Mouse (Mus musculus): ENCODE data around the gene Notch2. TPM values are rescaled to one million over a fixed set of nuclear protein-coding genes. Genes with fewer than 3 reads are reported as not detected.
"Not testable (repeated sequence)": the region's sequence is repeated elsewhere in the genome, so short reads cannot be mapped to it uniquely, and the experiment has no call there.

Gene Notch2
- total RNA-seq, 4 experiments from 2014 or later: 15.1 to 20.0 (median 15.4) TPM

DNA sequence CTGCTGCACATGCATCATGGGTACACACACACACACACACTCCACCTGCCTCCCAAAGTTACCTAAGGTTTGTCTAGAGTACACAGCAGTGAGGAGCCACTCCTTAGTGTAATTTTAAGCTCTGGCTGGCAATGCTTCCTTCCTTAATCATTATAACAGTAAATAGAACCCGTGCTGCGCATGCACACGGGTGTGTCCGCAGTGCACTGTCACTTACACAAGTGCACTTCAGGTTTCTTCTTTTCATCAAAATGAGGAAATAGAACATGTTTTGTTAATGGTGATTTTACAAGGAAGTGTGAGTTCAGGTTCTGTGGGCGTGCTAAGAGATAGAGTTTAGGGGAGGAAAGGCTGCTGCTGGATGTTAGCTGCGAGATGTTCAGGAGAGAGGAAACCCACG, 17.8 kb downstream of the Notch2 start:
- DNase-seq (ENCODE audit: low spot score): no peak

DNA sequence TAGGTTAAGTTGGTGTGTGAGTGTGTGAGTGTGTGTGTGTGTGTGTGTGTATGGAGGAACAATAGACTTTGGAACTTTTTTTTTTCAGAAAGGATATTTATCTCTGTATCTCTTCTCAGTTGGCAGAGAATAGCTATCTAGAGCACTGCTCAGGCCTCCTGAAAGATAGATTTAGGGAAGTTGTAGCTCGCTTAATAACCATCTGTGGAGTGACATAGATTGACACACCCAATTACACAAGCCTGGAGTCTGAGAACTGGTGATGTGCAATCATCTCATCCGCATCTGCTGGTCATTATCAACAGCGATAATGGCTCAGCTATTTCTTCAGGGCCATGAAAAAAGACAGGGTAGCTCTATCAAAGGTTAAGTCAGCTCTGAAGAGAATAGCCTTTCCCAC, 18.9 kb downstream of the Notch2 start:
- DNase-seq (ENCODE audit: low spot score): no peak

DNA sequence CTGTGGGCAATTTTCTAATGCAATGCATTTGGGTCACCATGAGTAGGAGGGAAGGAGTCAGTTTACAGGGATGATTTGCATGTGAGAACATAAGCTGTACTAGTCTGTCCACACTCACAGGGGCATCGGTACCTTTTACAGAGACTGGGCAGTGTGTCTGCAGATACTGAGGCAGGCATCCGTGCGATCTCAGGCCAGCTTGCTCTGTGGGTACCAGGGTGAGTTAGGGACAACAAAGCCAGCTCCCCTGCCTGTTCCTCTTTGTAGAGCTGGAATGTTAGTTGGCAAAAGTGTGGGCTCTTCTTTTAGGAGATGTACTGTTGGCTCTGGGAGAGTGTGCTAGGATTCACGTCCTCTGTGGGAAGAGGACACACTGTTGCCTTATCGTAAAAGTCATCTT, 19.6 kb downstream of the Notch2 start:
- no peak for DNase-seq (ENCODE audit: low spot score)

DNA sequence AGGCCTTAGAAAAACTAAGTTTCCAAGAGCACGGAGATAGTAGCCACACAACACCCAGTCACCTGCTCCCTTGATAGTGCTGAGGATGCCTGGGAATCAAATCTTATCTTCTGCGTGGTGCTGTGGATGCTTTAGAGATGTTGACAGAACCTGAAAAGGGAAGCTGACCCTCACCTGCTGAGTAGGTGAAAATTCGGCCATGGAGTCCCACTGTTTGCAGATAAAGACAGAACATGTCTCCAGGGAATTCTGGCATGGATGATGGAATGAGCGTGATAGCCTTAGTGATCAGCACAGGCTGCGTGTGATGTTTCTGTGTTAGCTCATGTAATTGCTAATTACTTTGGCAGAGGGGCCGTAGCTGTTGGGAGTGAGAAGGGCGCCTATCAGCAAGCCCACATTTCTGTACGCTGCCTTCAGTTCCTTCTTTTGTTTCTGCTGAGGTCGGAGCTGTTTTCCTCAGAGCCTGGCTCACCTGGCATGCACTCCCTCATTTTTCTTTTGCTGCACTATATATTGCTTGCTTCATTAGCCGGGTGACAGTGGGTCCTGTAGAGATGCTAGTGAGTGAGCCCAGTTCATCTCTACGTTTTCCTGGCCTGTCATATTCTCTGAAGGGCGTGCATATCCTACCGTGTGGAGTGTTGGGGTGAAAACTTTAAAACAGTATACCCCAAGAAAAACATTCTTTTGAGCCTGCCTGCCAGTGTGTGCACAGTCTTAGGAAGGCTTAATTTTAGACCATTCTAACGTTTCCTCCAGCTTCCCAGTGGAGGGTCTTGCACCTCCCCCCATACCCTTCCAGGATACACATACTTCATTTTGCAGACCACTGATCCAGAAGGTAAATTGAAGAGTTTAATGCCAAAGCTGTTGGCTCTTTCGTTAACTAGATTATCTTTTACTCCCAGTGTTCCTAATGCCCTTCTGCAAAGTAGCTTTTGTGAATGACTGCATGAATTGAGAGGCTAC, 21.6 kb downstream of the Notch2 start:
- no peak for DNase-seq (ENCODE audit: low spot score)

DNA sequence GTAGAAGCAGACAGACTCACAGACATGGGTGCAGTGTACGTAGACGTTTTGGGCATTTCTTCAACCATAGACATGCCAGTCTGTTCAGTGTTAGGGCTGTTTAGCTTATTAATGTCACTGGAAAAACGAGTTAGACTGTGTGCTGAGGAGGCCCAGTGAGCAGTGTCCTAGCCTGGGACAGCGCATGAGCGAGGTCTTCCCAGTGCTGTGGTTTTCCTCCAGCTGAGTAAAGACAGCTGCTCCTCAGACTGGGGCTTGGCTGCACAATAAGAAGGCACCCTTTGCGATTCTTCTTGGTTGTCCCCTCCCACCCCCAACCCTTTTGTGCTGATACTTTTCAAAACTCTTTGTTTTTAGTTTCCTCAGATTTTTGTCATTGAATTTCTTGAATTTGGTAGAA, 22.8 kb downstream of the Notch2 start:
- DNase-seq (ENCODE audit: low spot score): no peak

DNA sequence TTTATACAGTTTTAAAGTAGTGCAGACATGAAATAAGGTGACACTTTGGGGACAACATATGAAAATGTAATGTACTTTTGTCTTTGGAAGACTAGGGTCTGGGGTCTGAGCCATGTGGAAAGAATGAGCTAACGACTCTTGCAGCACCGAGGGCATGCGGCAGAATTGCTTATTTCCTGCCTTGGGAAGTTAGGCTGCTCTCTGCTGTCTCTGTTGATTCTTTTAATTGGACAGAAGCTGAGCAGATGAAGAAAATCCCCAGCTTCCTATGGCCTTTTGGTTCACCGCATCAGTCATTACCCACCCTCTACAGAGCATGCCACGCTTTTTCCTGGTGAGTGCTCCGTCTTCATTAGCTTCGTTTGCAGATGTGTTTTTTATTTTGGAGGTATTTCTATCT, 23.8 kb downstream of the Notch2 start:
- no peak for DNase-seq (ENCODE audit: low spot score)

DNA sequence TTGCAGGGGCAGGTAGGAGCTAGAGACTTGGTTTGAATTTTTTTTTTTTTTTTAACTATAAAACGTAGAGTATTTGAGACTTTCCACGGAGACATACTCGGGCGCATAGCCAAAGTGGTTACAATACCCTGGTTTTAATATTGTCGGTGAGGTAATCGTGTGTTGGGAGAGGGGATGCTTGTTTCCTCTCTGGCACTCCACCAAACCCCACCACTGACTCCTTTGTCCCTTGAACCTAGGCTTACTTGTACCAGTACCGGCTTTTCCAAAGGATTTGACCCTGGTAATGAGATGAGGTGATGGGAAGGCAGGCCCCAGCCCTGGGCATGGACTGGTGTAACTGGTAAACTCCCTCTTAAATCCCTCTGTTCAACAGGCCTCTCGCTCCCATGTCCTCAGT, 25.3 kb downstream of the Notch2 start:
- no peak for DNase-seq (ENCODE audit: low spot score)

DNA sequence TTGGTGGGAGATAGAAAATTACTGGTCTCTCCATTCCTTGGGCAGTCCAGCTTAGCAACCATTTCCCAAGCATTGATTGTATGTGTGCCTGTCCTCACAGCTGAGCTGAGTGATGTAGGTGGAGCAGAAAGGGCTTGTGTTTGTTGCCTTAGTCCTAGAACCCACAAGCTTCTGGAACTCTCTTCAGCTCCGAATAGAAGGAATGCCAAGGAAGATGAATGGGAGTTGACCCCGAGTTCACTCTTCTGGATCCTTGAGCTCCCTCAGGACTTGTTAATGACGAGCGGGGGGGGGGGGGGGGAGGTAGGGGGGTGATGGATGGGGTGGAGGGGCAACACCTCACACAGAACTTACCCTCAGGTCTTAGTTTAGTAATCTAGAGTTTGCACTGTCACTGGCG, 25.9 kb downstream of the Notch2 start:
- DNase-seq (ENCODE audit: low spot score): no peak

DNA sequence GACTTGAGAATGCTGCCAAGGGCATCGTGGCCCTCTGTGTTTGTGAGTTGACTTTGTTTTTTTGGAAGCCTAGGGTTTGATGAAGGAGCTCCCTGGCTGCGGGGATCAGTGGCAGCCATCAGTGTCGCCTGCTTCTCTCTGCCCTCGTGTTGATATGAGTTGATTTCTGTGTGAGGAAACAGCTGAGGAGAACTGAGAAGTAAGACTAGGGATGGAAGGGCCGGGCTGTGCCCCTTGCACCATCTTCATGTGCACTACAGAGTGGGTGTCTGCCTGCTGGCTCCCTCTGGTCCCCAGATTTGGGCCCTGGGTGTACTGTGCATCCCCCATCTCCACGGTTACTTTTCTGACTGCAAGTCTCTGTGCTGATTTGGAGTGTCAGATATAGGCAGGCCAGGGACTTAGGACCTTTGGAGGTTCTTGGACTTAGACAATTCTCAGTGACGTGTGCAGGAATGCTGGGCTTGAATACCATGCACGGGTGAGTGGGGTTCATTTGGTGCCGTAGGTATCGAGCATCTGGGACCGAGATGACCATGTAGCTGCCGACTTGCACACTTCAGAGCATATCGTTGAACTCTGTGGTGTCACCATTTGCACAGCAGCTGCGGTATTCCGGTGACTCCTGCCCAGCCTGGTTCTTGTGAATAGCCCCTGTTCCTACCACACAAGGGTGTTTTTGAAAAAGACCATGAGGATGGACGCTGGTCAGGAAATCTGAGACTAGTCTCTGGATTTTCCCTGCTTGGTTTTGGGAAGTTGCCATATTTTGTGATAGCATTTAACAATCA, 26.5 kb downstream of the Notch2 start:
- no peak for DNase-seq (ENCODE audit: low spot score)

DNA sequence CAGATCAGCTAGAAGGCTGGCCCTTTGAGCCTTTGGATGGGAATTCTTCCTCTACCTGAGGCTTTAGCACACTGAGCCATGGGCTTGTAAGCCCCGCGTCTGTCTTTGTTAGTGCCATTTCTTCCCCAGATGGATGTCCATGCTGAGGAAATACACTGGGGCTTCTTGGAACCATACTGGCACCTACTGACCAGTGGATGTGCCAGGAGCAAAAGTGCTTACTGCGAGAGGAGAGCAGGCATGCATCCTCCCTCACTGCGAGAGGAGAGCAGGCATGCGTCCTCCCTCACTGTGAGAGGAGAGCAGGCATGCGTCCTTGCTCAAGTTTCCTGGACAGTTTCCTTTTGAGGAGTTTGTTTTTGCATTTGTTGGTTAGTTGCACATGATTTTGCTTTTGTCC, 27.5 kb downstream of the Notch2 start:
- no peak for DNase-seq (ENCODE audit: low spot score)

DNA sequence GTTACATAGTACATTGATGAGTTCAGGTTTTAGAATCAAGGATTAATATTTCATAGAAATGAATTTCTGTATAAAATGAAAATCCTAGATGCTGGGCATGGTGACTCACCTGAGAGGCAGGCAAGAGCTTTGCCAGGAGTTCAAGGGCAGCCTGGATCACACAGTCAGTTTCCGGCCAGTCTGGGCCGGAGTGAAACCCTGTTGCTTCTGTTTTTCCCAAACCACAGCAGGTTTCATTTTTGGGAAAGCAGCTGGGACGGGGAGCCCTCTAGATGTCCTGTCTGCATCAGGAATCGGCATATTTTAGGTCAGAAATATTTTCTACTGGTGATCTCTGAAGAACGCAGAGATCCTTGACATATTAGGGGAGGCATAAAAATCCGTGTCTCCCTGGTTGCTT, 29.0 kb downstream of the Notch2 start:
- peak; percentile 59 for DNase-seq (ENCODE audit: low spot score)

DNA sequence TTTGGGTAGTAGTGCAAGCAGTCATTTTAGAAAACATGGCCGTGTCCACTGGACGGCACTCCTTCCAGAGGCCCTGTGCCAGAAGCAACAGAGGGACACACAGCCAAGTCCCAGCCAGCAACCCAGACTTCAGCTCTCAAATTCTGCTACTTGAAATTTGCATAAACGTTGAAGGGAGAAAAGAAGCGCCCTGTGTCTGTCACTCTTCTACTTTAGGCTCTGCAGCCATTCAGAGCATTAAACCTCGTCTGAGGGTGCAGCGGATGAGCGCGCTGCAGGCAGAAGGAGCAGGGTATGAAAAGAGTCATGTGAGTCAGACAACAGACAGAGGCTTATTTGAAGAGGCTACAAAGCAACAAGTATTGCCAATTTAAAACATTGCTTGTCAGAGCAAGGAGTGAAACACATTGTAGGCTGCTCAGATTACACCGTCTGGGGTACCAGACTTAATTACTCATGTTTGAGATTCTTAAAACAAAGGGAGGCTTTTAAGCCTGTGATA, 29.7 kb downstream of the Notch2 start:
- peak; percentile 76 for DNase-seq (ENCODE audit: low spot score)

DNA sequence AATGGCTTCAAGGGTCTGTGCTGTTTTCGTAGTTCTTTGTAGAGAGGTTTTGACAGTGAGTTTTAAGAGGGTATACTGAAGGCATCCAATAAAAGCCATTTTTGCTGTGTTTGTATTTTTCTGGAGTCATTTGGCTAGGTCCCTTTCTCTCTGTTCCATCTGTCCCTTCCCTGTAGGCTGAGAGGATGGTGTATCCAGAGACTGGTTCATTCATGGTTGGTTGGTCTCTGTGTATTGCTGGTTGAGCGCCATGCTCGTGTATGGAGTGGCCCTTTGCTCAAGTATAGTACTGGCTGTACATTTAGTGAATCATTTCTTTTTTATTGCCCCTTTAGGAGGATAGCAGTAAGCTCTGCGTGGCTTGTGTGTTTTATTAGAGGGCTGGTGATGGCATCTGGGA, 30.3 kb downstream of the Notch2 start:
- DNase-seq (ENCODE audit: low spot score): no peak

DNA sequence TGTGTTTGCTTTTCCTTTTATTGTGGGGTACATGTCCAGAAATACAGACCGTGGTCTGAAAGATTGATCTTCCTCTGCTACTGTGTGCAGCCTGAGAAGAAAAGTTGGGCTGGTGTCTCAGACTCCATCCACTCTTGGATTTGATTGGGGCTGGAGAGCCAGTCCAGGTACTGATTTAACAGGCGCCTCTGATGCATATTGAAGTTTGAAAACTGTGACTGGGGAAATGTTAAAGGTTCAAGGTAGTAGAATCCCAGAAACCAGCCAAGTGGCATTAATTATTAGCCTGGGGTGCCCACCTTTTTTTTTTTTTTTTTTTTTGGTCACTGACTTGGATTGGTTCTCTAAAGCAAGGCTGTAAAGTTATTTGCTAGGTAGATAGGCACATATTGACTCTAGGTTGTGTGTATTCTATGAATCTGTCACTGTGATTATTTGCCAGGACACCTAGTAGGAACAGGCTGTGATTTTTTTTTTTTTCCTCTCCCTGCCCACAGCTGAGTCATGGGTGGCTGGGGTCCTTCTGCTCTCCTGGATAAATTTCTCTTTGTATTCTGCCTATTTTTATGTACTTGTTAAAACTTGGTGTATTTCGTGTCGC, 31.5 kb downstream of the Notch2 start:
- no peak for DNase-seq (ENCODE audit: low spot score)

DNA sequence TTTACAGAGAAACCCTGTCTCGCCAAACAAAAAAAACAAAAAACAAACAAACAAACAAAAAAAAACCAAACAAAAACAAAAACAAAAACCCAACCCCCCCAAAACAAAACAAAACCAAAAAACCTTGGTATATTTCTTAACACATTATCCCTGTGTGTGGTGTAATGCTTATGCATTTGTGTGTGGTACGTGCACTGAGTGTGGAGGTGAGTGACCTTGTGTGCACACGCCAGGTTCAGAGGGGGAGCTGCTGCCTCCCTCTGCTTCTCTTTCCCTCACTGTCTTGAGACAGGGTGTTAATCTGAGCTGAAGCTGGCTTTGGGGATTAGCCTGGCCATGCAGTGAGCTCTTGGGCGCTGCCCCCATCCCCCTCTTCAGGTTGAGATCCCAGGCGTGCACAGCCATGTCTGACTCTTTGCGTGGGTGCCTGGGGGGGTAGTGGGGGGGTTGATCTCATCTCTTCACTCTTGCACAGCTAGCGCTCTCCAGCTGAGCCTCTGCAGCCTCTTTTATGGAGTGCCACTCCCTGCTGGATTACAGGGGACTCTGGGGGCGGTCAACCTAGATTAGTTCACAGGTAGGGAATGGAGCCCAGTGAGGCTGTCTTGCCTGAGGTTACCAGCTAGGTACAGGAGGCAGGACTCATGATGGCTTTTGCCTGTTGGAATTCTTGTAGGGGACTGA, 32.3 kb downstream of the Notch2 start:
- DNase-seq (ENCODE audit: low spot score): no peak

DNA sequence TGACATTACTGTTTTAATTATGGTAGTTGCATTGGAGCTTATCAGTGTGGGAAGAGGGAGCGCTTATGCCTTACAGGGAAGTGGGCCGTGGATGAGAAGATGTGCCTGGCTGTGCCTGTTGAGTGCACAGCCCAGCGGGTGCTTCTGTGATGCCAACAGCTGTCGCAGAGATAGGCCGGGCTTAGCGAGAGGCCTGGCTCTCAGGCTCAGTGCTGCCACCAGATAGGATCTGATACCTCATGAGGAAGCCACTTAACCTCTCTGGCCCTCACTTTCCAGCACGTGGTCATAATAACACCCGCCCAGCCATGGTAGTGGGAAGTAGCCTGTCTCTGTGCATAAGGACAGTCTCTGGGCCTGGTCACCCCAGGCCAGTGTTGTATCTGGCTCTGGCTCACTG, 33.0 kb downstream of the Notch2 start:
- DNase-seq (ENCODE audit: low spot score): no peak

DNA sequence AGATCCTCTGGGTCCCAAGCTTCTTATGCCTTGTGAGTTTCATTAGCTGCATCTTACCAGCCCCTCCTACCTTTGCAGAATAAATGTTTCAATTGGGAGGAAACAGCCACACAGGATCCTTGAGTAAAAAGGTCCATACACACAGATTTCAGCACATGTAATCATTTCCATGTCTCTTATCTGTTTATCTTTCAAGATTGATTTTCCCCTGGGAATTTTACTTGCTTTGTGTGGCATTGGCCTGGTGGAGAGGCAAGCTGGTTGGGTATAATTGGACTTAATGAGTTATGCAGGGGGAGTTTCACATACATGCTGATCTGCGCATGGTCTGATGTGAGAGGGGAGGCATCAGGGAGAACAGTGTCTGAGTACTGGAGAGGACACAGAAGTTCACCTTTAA, 36.3 kb downstream of the Notch2 start:
- DNase-seq (ENCODE audit: low spot score): no peak

DNA sequence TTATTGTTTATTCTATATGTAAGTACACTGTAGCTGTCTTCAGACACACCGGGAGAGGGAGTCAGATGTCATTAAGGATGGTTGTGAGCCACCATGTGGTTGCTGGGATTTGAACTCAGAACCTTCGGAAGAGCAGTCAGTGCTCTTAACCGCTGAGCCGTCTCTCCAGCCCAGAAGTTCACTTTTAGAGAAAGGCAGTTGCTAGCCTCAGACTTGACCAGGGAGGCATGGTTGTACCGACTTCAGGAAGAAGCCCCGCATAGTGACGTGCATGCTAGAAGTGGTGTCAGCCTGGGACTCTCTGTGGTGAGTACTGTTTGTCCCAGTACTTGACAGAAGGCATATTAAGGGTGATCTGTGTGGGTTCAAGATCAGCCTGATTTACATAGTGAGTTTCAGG, 36.8 kb downstream of the Notch2 start:
- DNase-seq (ENCODE audit: low spot score): not testable (repeated sequence)

DNA sequence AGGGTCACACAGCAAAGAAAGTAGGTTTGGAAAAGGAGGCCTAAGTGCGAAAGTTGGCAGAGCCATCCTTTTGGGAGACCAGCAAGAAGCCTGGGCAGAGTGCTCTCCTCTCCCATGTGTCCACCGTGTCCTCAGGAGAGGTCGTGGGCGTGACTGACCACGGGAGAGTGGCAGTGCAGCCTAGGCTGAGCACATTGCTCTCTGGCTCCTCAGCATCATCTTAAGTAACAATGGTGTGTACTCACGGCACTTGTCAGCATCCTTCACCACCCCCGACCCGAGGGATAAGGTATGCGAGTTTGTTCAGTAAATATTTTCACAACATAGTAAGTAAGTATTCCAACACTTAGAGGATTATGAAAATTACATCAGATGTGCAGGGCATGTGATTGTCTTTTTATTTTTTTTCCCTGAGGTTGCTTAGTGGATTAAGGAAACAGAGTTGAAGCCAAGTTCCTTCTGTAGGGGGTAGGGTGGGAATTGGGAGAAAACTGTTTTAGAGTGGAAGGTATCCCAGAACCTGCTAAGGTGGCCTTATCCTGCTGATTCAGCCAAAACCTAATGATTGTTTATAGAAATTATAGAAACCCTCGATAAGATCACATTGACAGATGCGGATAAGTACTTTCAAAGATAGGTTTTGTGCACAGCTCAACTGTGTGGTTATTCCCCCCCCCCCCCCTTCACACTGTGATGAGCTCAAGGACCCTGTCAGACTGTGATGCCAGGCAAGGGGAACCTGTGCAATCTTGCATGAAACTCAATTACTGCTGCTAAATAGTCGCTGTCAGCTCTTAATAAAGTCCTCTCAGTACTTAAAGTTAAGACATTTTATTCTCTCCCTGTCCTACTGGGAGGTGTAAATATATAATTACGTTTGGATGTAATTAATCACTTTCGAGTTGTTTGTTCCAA, 37.4 kb downstream of the Notch2 start:
- DNase-seq (ENCODE audit: low spot score): no peak

DNA sequence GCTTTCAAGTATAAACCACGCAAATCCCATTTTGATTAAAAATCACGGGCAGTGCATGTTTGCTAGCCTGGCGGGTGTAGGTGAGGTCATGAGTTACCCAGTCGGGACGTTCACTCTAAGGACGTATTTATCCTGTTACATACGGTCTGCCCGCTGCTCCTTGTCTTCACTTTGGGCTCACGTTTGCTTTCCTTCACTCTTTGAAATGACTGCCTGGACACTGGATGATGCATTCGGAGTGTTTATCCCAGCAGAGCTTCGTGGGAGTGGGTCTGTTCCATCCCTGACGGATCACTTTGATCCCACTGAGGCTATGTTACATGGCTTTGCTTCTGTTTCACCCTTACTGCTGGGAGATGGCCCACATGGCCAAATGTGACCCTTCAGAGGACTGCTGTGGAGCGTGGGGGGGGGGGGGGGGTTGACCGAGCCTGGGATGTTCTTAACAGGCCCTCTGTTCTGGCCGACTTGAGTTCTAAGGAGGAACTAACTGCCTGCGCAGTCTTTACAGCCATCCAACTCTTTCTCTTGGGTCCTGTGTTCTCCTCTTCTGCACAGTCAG, 38.2 kb downstream of the Notch2 start:
- DNase-seq (ENCODE audit: low spot score): no peak
